Mouse (Mus musculus) bone marrow, adult 2 months (tissue): ENCODE measurements at regions not wholly inside any gene's neighbourhood (a gene's known extent, or its start where the extent isn't known, plus 50 kb on each side); places are given as distances from the start of the nearest gene placed in this dataset.

Experiments
- CTCF ChIP-seq: fragments of 200-500 bp; IDR thresholded peaks from 2 replicates; pipeline ENCODE4 v1.5.1; 2011; ENCODE audit warnings: low read length, control low read depth; ENCODE audit not compliant: control insufficient read depth, insufficient read depth
- POLR2A ChIP-seq: fragments of 200-500 bp; IDR thresholded peaks from 2 replicates; pipeline ENCODE4 v1.6.1; 2011; ENCODE audit warnings: low read depth, mild to moderate bottlenecking, control low read depth, low read length, borderline replicate concordance; ENCODE audit not compliant: control insufficient read depth

GRCm38 (mm10) chr1:55963867-55964266 lies 558.1 kb downstream of the Plcl1 start:
- TF ChIP-seq POLR2A (no peak), CTCF (no peak)
